In the genomic region with DNA sequence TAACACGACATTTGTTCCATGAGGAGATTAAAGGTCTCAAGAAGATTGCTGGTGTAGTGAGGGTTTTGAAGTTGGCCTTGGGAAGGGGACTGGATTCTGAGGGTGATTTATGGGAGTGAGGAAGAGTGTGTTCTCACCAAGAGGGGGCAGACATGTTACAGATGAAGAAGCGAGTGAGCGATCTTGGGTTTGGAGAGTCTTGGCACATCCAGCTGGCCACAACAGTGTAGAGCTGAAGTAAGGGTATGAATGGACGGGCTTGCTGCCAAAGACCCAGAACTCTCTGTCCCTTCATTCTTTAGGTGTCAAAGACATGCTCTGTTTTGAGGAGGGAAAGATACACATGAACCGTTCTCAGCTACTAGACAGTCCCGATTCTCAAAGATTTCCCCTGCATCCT, we compare ENCODE assay signal across 10 mouse cellular contexts. TPM values are rescaled to one million over a fixed set of nuclear protein-coding genes. Genes with fewer than 3 reads are reported as not detected.
DNase-seq lines count a peak whose midpoint lies in the region; ATAC-seq lines count a peak whose summit lies in the region.
"Had no signal": no experiment of that assay in that cellular context is flagged by ENCODE, and none has a peak within 500 bp of the region (broad histone marks: within the 10 kb centered on the region; RNA-seq: fewer than 3 reads in every experiment).

No protein-coding gene starts in this region.

- H3K4me1 ChIP-seq in heart, embryonic 10.5 days, result peaks cover 17% of the 10 kb centered on the region
- H3K4me1 ChIP-seq in kidney, embryonic 14.5 days (ENCODE audit: control insufficient read depth, insufficient read depth, low read length), result no peaks in the 10 kb centered on the region
- H3K4me1 ChIP-seq in stomach, embryonic 15.5 days, result peaks cover 10% of the 10 kb centered on the region; the same call in 1 of the 2 replicates

- whole genome bisulfite sequencing in heart, embryonic 10.5 days, result 65% methylated on average over 6 of the region's 6 CpGs
- WGBS in kidney, embryonic 14.5 days, result 77% methylated on average over 6 of the region's 6 CpGs
- 59% methylated on average over 6 of the region's 6 CpGs for WGBS in stomach, embryonic 15.5 days

- DNase-seq in heart, adult 18-20 months, result peak; percentile 84 to 88
- DNase-seq in heart, embryonic 10.5 days (ENCODE audit: low spot score), result no peak
- DNase-seq in adipocyte (ENCODE audit: low spot score), result peak; percentile 79
- DNase-seq in frontal cortex, postnatal 25 days (ENCODE audit: low spot score in 2 of 2), result peak; percentile 29 to 37
- DNase-seq in lung, adult 18-20 months, result peak; percentile 75 to 86
- DNase-seq in c-Kit-positive CD71-positive TER-119-positive erythroid progenitor cells, embryonic 14.5 days (ENCODE audit: low spot score), result no peak

- H3K9ac ChIP-seq in kidney, embryonic 14.5 days (ENCODE audit: low read depth, low read length), result no peak overlapping the region
- no peak overlapping the region for H3K9ac ChIP-seq in stomach, embryonic 15.5 days

- no peak for ATAC-seq in kidney, embryonic 14.5 days (ENCODE audit: low FRiP score, low TSS enrichment)
- no peak; the same call in 1 of the 2 replicates for ATAC-seq in stomach, embryonic 15.5 days (ENCODE audit: insufficient read depth, low FRiP score, low read depth)

- H3K9me3 ChIP-seq in heart, embryonic 10.5 days, result no peaks in the 10 kb centered on the region
- H3K9me3 ChIP-seq in kidney, embryonic 14.5 days (ENCODE audit: control insufficient read depth, low read length), result no peaks in the 10 kb centered on the region
- no peaks in the 10 kb centered on the region for H3K9me3 ChIP-seq in stomach, embryonic 15.5 days

- no peaks in the 10 kb centered on the region for H3K27me3 ChIP-seq in heart, embryonic 10.5 days (ENCODE audit: insufficient read depth, poor library complexity, severe bottlenecking)
- no peaks in the 10 kb centered on the region for H3K27me3 ChIP-seq in kidney, embryonic 14.5 days (ENCODE audit: control insufficient read depth, insufficient read depth, low read length)
- no peaks in the 10 kb centered on the region for H3K27me3 ChIP-seq in stomach, embryonic 15.5 days (replicated peaks)

- H3K4me3 ChIP-seq in heart, embryonic 10.5 days, result no peak overlapping the region
- H3K4me3 ChIP-seq in kidney, embryonic 14.5 days (ENCODE audit: low read length), result no peak overlapping the region
- H3K4me3 ChIP-seq in stomach, embryonic 15.5 days (replicated peaks), result no peak overlapping the region
- H3K4me3 ChIP-seq: myocyte had no signal

- H3K4me2 ChIP-seq in kidney, embryonic 14.5 days (replicated peaks; ENCODE audit: low read depth, low read length), result no peak overlapping the region
- no peak overlapping the region for H3K4me2 ChIP-seq in stomach, embryonic 15.5 days

- no peaks in the 10 kb centered on the region for H3K36me3 ChIP-seq in heart, embryonic 10.5 days
- no peaks in the 10 kb centered on the region for H3K36me3 ChIP-seq in kidney, embryonic 14.5 days (ENCODE audit: control insufficient read depth, insufficient read depth, low read length)
- H3K36me3 ChIP-seq in stomach, embryonic 15.5 days, result no peaks in the 10 kb centered on the region

- no peak overlapping the region for H3K27ac ChIP-seq in heart, embryonic 10.5 days
- H3K27ac ChIP-seq in kidney, embryonic 14.5 days (ENCODE audit: low read depth, low read length), result peak overlapping the region; percentile 18; the same call in 1 of the 2 replicates
- peak overlapping the region; percentile 55; the same call in 1 of the 2 replicates for H3K27ac ChIP-seq in stomach, embryonic 15.5 days

RNA-seq across cellular contexts. Expression of gene 4930432M17Rik, which starts 34.2 kb away (rescaled TPM):
- total RNA-seq in heart, adult 18-20 months (2021), result not detected
- polyA plus RNA-seq in heart, embryonic 10.5 days (2016; fragmentation: Nextera tagmentation; extraction: Ambion mirVana), result not detected in 2 replicates
- polyA plus RNA-seq in kidney, embryonic 14.5 days (2014; fragmentation: Nextera tagmentation; extraction: Ambion mirVana), result not detected in 2 replicates
- polyA plus RNA-seq in stomach, embryonic 15.5 days (2015; fragmentation: Nextera tagmentation; extraction: Ambion mirVana), result not detected in 2 replicates
- total RNA-seq: gastrocnemius, postnatal 4 days had no signal
- polyA plus RNA-seq: myocyte had no signal

Comparison
In these comparisons a context has a peak if more than half of its experiments do, and no peak if none do; other contexts are left out.
1. DNase-seq: peak in heart, adult 18-20 months (2 of 2), adipocyte (single experiment), frontal cortex, postnatal 25 days (2 of 2) and lung, adult 18-20 months (2 of 2); none in heart, embryonic 10.5 days (single experiment) and c-Kit-positive CD71-positive TER-119-positive erythroid progenitor cells, embryonic 14.5 days (single experiment).